Mouse (Mus musculus) megakaryocyte, adult 5-6 weeks (primary cell): ENCODE data around the gene Serping1. TPM values are rescaled to one million over a fixed set of nuclear protein-coding genes. Genes with fewer than 3 reads are reported as not detected.

Experiments
- ATAC-seq: 2 replicates; pipeline ENCODE4 v1.8.0; 2016; ENCODE audit warnings: mild to moderate bottlenecking, inconsistent platforms; ENCODE audit not compliant: poor library complexity, severe bottlenecking
- total RNA-seq, 2 experiments: library from RNA; stranded (forward) in 1 of 2; stranded (reverse) in 1 of 2; fragments of 153-499, 151-499 nt in 1 of 2; fragments of 221-1000, 200-1000 nt in 1 of 2; gene quantifications; 2 replicates each; pipeline versions ENCODE4 v1.2.3 to v1.2.4; 2015 to 2017

Gene Serping1
- total RNA-seq, 2 experiments from 2014 or later, result 1.5 to 2.2 TPM

DNA sequence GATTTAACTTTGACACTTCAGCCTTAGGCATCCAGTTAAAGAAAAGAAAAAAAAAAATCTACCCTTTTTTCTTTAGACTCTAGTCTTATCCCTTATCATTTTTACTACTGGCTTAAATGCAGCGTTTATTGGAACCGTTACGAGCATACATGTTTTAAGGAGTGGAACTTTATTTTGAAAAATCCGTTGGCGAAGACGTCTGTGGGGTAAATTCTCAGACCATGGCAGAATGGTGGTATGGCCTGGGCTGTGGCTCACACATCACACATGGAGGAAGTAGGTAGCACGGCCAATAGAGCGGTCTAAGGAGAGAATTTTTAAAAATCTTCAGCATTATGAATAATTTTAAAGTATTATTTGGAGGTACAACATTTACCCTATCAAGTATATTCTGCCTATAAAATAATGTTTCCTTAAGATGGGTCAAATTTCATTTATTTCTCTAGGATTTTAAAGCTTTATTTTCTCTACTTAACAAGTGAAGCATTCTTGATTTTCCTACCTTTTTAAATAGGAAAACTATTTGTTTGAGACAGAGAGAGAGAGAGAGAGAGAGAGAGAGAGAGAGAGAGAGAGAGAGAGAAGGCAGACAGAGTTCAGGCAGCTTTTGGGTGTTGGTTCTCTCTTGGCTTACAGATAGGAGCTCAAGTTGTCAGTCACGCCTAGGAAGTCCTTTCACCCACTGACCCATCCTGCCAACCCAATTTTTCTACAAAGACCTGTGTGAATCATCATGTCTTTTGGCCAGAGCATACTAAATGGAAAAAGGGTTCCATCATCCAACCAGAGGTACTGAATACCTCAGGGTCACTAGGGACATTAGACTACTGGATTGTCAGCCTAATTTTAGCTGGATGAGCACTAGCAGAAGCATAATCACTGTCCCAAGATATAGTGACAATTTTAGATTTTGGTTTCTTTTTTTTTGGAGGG lies 58.6 kb downstream of the Serping1 start:
- no peak for ATAC-seq

DNA sequence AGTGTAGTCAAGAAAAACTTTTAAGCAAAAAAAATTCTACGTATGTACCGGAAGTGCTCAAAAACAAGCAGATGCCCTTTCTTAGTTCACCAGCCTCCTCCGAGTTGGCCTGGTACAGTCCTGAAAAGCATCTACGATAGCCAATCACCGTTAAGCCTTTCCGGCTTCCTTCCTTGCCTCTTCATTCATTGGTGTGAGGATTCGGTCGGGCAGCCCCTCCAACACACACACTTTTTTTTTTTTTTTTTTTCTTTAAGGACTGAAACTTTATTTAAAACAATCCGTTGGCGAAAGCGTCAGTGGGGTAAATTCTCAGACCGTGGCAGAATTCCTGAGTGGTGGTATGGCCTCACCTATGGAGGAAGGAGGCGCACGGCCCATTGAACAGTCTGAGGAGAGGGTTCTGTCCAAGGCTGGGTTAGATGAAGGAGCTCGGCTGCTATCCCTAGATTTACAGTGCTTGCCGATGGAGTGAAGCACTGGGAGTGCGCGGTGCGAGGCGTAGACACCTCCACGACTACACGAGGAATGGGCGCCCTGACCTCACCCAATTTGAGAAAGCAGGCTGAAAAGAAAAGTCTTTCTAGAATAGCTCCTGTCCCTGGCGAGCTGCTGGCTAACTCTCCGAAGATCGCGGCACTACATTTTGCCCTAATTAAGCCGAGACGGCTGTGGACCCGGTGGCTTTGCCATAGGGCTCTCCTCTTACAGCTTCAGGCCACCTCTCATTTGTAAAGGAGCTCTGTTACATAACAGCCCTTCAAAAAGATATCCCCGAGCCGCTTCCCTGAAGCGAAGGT lies 59.5 kb downstream of the Serping1 start:
- peak; percentile 79 for ATAC-seq

Other genes with a start within 250 kb of the Serping1 start
- 14.9 and 20.9 TPM in 2 replicates for gene Ctnnd1, start 124.7 kb downstream of the Serping1 start, total RNA-seq (2015)
- gene Ctnnd1, start 124.7 kb downstream of the Serping1 start, total RNA-seq (2017), result 14.8 and 17.8 TPM in 2 replicates
- gene Btbd18, start 116.4 kb downstream of the Serping1 start, total RNA-seq (2015), result 0.07 TPM in 1 of 2 replicates, not detected in the other
- not detected in 2 replicates for gene Btbd18, start 116.4 kb downstream of the Serping1 start, total RNA-seq (2017)
- gene Selenoh, start 104.7 kb downstream of the Serping1 start, total RNA-seq (2015), result 126 and 155 TPM in 2 replicates
- gene Selenoh, start 104.7 kb downstream of the Serping1 start, total RNA-seq (2017), result 76.2 and 102 TPM in 2 replicates
- gene Gm28635, start 97.4 kb downstream of the Serping1 start, total RNA-seq (2015), result not detected in 2 replicates
- not detected in 2 replicates for gene Gm28635, start 97.4 kb downstream of the Serping1 start, total RNA-seq (2017)
- 22.4 and 24.5 TPM in 2 replicates for gene Med19, start 97.0 kb downstream of the Serping1 start, total RNA-seq (2015)
- gene Med19, start 97.0 kb downstream of the Serping1 start, total RNA-seq (2017), result 16.1 and 20.2 TPM in 2 replicates
- gene Tmx2, start 96.3 kb downstream of the Serping1 start, total RNA-seq (2015), result 42.4 and 49.0 TPM in 2 replicates
- 29.4 and 38.5 TPM in 2 replicates for gene Tmx2, start 96.3 kb downstream of the Serping1 start, total RNA-seq (2017)
- 39.8 and 42.7 TPM in 2 replicates for gene Zdhhc5, start 60.3 kb downstream of the Serping1 start, total RNA-seq (2015)
- gene Zdhhc5, start 60.3 kb downstream of the Serping1 start, total RNA-seq (2017), result 32.6 and 37.9 TPM in 2 replicates
- 33.1 and 34.5 TPM in 2 replicates for gene Clp1, start 48.1 kb downstream of the Serping1 start, total RNA-seq (2015)
- gene Clp1, start 48.1 kb downstream of the Serping1 start, total RNA-seq (2017), result 33.1 and 36.2 TPM in 2 replicates
- gene Ypel4, start 41.4 kb downstream of the Serping1 start, total RNA-seq (2015), result 0.16 and 0.82 TPM in 2 replicates
- 0.40 and 0.69 TPM in 2 replicates for gene Ypel4, start 41.4 kb downstream of the Serping1 start, total RNA-seq (2017)
- gene Gm19426, start 31.8 kb downstream of the Serping1 start, total RNA-seq (2015), result not detected in 2 replicates
- gene Gm19426, start 31.8 kb downstream of the Serping1 start, total RNA-seq (2017), result not detected in 2 replicates
- 23.7 and 27.7 TPM in 2 replicates for gene Ube2l6, start 23.4 kb upstream of the Serping1 start, total RNA-seq (2015)
- gene Ube2l6, start 23.4 kb upstream of the Serping1 start, total RNA-seq (2017), result 25.2 and 31.5 TPM in 2 replicates
- gene Smtnl1, start 47.2 kb upstream of the Serping1 start, total RNA-seq (2015), result not detected in 2 replicates
- not detected in 2 replicates for gene Smtnl1, start 47.2 kb upstream of the Serping1 start, total RNA-seq (2017)
- 17.7 and 18.6 TPM in 2 replicates for gene Timm10, start 51.6 kb upstream of the Serping1 start, total RNA-seq (2015)
- 14.2 and 19.8 TPM in 2 replicates for gene Timm10, start 51.6 kb upstream of the Serping1 start, total RNA-seq (2017)
- 3.7 and 5.2 TPM in 2 replicates for gene Slc43a1, start 63.4 kb upstream of the Serping1 start, total RNA-seq (2015)
- 1.6 and 3.1 TPM in 2 replicates for gene Slc43a1, start 63.4 kb upstream of the Serping1 start, total RNA-seq (2017)
- gene Rtn4rl2, start 111.3 kb upstream of the Serping1 start, total RNA-seq (2015), result not detected in 2 replicates
- gene Rtn4rl2, start 111.3 kb upstream of the Serping1 start, total RNA-seq (2017), result not detected in 2 replicates
- 51.4 and 53.0 TPM in 2 replicates for gene Slc43a3, start 161.1 kb upstream of the Serping1 start, total RNA-seq (2015)
- 41.9 and 45.2 TPM in 2 replicates for gene Slc43a3, start 161.1 kb upstream of the Serping1 start, total RNA-seq (2017)
- gene Prg2, start 205.0 kb upstream of the Serping1 start, total RNA-seq (2015), result 48.6 and 96.7 TPM in 2 replicates
- gene Prg2, start 205.0 kb upstream of the Serping1 start, total RNA-seq (2017), result 238 and 301 TPM in 2 replicates
- 6.2 and 11.0 TPM in 2 replicates for gene Prg3, start 212.8 kb upstream of the Serping1 start, total RNA-seq (2015)
- gene Prg3, start 212.8 kb upstream of the Serping1 start, total RNA-seq (2017), result 14.2 and 18.4 TPM in 2 replicates